Mouse (Mus musculus) mouse embryonic stem cell (cell line): ENCODE results near the gene Xrcc6.
"Not testable (repeated sequence)": the region's sequence is repeated elsewhere in the genome, so short reads cannot be mapped to it uniquely, and the experiment has no call there.

Experiments
- in situ Hi-C, 2 experiments: fragments of 300-500 bp; cut with MboI; formaldehyde crosslinking; loops; 1 replicate in 1 of 2; 3 replicates in 1 of 2; pipeline ENCODE4 v1.14.3; 2019 to 2020; ENCODE audit warnings: low sequenced_read_pairs in 2 of 2, low pct_unique_long_range_greater_than_20kb in 1 of 2, mixed read lengths in 1 of 2; ENCODE audit not compliant: unreplicated experiment in 1 of 2

The Xrcc6 gene

DNA sequence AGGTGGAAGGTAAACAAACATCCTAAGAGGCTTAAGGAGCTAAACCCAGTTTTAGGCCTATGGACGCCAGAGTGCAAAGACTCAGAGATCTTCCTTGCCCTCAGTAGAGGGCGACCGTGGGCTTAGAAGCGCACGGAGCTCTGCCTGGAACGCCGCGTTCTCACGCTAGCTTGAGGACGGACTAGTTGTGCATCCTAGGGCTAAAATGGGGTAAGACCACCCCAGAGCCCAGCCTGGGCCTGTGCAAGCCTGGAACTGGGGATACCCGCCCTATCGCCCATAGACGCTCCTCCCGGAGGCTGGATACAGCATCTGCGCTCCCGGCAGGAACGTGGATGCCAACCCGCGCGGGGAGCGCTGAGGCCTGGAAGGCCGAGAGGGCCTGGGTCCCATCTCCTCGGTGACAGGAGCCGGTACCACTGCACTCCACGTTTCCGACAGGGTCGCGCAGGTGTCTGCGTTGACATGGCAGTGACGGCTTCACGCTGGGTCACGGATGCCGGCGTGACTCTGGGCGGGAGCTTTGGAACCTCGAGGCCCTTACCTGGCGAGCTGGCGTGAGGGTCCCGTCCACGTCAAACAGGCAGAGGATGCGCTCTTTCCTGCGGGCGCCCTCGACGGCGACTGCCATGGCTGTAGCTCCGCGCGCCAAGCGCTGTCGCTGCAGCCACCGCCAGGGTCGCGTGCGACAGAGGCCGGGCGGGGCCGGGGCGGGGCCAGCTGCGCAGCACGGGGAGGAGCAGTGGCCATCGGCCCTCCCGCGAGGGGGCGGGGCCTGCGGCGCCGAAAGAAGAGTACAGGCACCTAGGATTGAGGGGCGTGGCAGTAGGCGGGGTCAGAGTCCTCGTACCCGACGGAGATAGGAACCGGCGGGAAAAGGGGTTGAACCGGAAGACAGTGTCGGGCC lies 27.2 kb upstream of the Xrcc6 start, which contains the start of gene Pmm1:
Pmm1 (minus strand) TSS at position 760 of the 907 bp plus-strand sequence.
- in situ Hi-C loops, result no loop called here

DNA sequence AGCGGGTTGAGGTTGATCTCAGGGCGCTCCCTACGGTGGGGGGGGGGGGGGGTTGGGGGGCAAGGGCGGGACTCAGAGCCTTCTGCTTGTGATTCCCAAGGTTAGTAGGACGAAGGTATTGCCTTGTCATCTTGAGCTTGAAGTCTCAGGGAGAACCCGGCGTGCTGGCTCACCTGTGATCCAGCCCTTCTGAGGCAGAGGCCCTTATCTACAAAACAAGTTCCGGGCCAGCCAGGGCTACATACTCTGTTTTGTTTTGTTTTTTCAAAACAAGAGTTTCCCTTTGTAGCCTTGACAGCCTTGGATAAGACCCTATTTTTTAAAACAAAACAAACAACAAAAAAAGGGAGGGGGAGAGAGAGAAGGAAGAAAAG lies 26.6 kb upstream of the Xrcc6 start:
- in situ Hi-C loops, result no loop called here

DNA sequence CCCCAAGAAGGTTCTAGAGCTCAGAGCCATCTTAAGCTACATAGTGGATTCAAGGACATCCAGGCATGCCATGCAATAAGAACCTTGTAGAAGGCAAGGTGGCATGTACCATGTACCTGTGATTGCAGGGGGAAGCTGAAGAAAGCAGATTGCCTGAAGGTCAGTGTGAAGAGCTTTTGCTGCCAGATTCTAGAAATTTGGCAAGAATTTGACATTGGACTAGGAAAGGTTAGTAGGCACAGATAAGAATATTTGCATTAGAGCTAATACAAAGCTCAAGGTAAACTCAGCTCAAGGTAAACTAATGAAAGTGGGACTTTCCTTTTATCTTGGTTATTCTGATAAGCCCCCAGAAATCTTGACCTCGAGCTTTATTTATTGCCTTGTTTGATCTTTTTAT lies 23.4 kb upstream of the Xrcc6 start:
- in situ Hi-C loops, result no loop called here

DNA sequence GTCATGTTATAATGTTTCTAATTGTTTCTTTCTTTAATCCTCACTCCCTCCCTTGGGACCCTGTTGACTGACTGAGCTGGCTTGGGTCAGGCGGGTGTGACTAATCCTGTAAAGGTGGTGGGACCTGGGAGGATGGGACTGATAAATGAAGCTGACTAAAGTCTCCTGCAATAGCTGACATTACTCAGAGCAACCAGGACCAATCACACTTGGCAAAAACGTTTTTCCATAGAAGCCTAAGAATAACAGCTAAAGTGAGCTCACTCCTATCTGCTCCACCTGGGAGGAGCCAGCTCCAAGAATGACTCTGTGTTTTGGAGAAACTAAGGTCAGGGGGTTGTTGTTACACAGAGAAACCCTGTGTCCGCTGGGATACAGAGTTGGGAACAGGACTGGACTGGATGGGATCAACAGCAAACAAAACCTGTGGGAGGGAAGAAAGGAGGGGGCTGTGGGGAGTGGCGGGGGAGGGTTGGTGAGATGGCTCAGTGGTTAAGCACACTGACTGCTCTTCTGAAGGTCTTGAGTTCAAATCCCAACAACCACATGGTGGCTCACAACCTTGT lies 22.6 kb upstream of the Xrcc6 start:
- in situ Hi-C loops, result no loop called here

DNA sequence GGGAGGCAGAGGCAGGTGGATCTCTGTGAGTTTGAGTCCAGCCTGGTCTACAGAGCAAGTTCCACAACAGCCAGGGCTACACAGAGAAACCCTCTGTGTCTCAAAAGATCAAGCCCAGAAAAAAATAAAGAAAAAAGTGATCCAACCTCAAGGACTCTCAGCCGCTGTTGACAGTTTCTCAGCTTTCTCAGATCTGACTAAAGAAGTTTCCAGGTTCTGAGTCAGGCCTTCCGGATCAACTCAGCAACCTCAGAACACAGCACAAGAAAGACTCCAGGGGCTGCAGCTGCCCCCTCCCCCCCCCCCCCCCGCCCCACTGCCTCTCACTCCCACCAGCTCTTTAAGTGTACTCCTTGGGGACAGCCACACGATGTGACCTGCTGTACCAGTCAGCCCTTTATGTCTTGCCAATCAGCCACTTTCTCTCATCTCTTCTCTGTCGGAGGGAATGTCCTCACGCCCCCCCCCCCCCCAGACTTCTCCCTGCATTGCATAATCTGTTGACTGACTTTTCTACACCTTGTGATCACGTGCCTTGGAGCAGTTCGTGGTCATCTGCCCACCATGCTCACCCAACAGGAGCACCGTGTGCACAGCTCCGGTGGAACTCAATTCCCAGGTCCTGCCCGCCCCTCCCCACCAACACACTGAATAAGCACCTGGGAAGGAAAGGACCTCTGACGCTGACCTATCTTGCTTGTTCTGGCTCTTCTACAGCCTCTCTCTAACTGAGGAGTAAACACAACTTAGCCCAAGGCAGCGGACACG lies 21.4 kb upstream of the Xrcc6 start:
- in situ Hi-C loops, result no loop called here

DNA sequence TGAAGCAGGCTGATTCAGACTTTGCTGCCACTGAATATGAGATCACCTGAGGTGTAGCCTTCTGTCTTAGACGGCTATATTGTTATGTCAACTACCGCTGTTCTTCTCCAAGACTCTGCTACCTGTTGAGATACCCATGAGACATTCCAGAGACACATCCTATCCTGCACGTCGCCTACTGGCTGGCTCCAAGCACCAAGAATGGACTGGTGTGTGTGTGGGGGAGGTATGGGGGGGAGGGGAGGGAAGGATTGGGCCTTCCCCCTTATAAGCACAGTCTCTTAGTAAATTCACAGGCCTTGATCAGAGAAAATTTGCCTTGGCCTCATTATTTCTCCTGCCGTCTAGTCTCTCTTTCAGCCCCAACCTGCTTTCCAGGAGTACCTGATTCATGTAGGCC lies 19.8 kb upstream of the Xrcc6 start:
- in situ Hi-C loops, result no loop called here

DNA sequence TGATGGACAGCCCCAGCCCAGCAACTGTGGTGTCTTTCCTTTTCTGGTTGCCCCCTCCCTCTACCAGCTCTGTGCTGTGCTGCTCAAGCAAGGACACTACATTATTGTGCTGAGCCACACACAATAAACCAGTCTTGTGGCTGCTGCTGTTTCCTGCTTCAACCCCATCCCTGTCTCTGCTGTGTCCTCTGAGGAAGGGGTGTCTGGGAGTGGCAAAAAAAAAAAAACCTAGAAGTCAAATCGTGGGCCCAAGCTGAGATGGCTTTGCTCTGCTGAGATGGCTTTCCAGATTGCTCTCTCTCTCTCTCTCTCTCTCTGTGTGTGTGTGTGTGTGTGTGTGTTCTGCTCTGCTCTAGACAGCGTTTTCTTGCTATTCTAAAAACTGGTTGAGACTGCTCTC lies 19.2 kb upstream of the Xrcc6 start:
- in situ Hi-C loops, result no loop called here

DNA sequence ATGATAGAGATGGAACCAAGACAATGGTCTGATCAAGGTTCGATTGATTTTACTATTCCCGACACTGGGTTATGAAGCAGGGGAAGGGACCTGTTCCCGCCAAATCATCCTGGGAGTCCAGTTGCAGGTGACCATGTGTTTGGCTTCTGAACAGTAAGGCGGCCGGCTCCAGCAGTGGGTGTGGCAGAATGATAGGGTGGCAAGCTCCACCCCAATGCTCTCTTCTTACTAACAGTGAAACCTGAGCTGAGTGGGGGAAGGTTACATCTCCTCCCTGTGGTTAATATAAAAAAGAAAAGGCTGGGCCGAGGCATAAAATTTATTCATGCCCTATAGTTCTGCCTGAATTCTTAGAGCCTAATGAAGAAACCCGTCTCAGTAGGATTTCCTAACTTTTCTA lies 18.5 kb upstream of the Xrcc6 start:
- in situ Hi-C loops, result no loop called here

DNA sequence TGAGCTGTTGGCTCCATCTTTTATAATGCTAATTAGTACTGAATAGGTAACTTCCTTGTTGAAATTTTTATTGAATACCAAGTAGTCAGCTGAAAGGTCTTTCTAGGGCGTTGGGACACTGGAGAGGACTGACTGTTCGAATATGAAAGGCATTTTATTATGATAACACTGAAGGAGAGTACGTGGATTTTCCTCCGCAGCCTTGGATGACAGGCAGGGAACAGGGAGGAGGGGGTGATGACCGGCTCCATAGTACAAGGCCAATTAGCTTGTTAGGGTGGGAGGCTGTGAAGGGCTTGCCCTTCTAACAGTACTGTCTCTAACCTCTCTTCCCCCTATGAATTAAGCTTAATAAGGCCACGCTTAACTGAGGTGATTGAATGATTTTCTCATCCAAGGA lies 18.0 kb upstream of the Xrcc6 start:
- in situ Hi-C loops, result not testable (repeated sequence)

DNA sequence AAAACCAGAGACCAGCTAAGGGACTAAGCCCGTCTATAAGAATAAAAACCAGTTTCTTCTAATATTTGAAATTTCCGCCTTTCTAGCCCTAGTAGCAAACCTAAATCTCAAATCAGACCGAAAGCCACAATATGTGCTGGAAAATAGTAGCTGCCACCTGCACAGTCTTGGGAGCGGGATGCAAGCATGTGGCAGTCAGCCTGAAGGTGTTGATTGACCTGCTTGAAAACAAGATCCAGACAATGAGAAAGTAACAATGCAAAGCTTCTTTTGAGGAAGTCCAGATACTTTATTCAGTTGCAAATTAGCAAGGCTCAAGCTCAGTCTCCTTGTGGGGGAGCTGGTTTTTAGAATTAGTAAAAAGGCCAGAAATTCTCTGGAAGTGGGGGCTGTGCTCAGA lies 17.1 kb upstream of the Xrcc6 start:
- in situ Hi-C loops, result not testable (repeated sequence)

DNA sequence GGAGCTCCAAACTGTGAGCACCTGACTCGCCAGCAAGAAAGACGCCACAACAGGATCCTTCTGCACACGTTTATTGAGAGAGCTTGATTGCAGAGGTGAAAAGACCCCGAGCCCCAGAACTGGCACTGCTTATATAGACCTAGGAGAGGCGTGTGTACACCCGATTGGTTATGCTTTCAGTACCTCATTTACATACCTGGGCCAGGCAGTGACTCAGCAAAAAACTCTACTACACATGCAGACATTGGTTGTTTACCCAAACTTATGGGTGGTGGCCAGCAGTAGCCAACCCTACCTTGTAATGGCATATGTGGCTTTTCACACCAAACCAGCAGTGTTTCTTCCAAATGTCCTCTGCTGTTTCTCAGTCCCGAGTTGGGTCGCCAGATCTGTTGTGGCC lies 12.5 kb upstream of the Xrcc6 start:
- in situ Hi-C loops, result not testable (repeated sequence)

DNA sequence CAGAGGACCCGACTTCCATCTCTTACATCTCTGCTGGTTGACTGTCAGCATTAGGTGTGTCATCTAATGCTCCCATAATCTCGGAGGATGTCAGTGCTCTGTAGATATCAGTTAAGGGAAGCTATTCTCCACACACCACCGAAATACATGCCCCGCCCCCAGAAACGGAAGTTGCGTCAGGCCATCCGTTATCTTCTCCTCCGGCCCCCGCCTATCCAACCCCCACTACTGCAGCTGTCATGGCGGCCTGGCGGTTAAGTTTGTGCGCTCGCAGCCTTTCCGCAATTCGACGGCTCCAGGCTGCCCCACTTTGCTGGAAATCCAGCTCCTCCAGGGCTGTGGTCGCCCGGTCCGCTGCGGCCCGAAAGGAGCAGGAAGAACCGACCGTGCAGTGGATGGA lies 7.3 kb upstream of the Xrcc6 start, which contains the start of gene 1700029P11Rik:
1700029P11Rik (plus strand) TSS at position 220 of the 400 bp plus-strand sequence.
- in situ Hi-C loops, result no loop called here

DNA sequence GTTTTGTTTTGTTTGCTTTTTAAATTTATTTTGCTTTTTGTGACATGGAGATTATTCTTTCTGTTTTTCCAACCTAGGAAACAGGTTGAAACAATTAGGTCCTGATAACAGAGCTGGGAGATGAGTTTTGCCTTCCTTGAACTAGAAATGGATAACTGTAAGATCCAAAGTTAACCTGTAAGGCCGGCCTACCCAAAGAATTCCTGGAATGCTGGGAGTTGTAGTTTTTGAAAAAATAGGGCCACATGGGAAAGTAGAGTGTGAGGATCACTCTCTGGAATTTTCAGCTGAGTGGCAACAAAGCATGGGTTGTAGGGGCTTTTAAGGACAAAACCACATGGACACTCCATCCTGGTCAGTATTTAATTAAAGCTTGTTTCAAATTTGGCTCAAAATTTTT lies 5.5 kb upstream of the Xrcc6 start:
- in situ Hi-C loops, result no loop called here

DNA sequence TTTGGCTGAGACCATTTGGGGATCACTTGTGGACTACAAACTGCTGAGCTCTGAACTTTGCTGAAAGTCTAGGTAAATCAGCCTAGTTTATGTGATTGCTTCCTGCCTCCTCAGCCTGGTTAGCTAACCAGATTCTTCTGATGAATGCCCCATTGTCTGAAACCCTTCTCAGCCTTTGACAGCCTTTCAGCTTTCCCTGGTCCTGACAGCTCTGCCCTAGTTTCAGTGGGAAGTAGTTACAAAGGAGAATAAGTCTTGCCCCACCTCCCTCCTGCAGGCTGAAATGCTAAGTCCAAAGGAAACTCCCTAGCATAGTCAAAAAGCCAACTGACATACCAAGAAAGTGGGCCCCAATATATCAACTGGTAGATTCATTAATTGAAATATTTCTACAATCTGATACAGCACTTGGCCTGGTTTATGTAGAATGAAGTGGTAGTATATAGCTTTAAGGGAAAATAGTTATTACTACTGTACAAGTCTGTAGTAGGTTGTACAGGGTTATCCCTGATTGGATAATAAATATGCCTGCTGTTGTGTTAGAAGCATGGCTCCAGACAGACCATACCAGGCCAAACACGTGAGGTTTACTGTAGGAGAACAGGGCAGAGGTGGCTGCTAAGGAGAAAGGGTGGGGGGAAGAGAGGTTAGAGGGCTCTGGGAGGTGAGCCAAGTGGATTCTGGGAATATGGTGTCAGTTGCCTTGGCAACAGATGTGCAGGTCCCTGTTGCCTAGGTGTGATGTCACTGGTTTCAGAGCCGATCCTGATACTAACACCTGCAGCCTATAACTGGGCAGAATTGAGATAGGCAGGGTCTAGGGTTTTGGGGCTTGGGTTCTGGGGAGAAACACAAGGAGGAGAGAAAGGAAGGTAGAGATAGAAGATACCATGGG lies 2.1 kb upstream of the Xrcc6 start:
- in situ Hi-C loops, result loop anchor here in 1 of 2 experiments (5.0 kb wide), 1 partner anchor 33 kb away; no protein-coding TSS in a partner anchor

DNA sequence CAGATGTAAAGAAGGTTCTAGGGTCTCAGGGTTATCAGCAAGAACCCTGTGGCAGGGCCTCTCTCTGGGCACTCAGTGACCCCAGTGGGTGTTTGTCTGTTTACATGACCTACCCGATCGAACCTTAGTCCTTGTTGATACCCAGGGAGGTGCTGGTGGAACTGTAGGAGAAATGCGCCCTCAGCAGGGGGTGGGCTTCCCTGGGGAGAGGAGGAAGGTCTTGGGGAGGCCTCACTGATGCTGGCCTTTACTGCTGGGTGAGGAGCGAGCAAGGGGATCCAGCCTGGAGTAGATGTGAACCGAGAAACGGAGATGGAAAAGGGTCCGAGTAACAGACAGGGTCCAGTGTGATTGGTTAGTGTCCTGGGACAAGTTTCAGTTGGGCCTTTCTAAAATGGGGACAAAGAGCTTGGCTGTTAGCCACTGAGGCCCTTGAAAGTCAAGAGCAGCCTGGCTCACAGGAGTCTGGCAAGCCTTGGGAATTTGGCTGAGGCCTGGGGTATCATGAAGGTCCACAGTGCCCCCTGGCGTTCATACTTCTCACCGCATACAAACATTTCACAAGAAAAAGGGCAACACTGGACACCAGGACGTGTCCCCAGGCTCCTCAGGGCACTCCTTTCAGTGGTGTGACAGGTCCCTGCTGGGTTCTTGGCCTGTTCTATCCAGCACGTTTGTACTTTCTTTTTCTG lies 1.9 kb downstream of the Xrcc6 start:
- in situ Hi-C loops, result loop anchor here (5.0 kb wide), 2 partner anchors 32 to 37 kb away; no protein-coding TSS in a partner anchor

DNA sequence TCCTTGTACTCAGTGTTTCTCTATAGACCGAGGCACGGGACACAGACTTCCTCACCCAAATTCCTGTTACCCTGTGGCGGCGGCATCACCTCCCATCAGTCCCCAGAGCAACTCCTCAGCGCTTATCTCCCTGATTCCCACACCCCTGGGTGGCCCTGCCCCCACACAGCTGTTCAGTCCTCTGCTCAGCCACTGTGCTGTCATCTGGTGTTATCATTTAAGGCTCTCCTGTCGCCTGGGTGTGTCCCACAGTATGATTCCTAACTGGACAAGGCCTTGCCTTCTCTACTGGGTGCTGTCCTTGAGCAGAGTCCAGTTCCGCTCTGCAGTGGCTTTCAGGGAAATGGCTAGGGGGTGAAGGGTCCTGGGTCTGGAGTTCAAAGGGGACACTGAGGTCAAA lies 2.9 kb downstream of the Xrcc6 start:
- in situ Hi-C loops, result loop anchor here in 1 of 2 experiments (5.0 kb wide), 1 partner anchor 33 kb away; no protein-coding TSS in a partner anchor

DNA sequence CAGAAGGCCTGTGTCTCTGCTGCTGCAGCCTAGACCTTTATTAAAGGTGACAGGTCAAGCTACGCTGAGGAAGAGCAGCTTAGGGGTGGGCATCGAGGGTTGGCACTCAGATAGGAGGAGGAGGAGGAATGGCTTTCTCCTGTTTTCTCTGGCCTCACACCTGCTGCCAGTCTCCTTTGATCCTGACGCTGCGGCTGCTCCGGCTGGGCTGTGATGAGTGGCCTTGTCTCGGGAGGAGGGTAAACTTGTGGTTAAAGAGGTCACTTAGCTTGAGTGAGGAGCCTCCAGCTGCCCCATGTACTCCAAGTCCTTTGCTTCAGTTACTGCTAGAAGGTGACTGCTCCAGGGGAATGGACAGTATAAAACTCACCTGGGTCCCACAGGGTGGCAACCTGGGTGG lies 6.4 kb downstream of the Xrcc6 start:
- in situ Hi-C loops, result loop anchor here in 1 of 2 experiments (5.0 kb wide), 1 partner anchor 37 kb away; no protein-coding TSS in a partner anchor

DNA sequence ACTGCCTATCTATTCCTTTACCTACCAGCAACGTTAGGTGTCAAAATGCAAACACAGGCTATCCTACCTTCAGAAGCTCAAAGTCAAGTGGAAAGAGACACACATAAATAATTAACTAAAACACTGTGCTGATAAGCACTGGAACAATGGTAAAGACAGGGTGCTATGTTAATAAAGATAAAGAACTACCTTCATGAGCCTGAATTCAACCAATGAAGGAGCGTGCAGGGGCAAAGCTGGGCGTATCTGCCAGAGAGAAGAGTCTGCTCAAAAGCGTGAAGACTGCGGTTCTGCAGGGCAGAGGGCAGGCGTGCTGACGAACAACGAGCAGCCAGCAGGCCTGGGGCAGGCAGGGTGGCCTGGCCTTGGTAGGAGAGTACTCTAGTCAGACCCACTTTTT lies 16.6 kb downstream of the Xrcc6 start:
- in situ Hi-C loops, result no loop called here
